9 mouse cellular contexts compared by ENCODE assay signal in the genomic region with DNA sequence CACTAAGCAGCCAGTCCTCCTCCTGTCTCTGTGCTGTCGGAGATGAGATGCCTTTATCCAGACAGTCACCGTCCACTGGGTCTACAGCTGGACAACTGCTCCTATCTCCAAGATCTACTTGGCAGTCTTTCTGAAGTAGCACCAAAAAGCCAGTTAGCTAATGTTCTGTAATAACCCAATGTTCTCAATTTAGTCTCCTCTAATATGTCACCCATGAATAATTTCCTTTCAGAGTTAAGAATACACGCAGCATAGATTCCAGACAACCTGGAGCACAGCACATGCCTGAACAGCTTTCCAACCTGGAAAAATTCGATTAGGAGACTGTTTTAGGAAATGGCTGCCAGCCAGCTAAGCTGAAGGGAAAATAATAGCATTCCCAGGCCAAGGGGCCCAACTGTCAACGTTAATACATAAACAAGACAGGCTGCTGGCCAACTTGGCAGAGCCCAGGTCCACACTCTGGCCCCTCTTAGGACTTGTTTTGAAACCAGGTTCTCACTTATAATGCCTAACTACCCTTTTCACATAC. TPM values are rescaled to one million over a fixed set of nuclear protein-coding genes. Genes with fewer than 3 reads are reported as not detected.
DNase-seq lines count a peak whose midpoint lies in the region; ATAC-seq and TF ChIP-seq lines count a peak whose summit lies in the region.
"Had no signal": no experiment of that assay in that cellular context is flagged by ENCODE, and none has a peak within 500 bp of the region (broad histone marks: within the 10 kb centered on the region; RNA-seq: fewer than 3 reads in every experiment).

No protein-coding gene starts in this region.

- H3K9me3 ChIP-seq in forebrain, embryonic 14.5 days (replicated peaks; ENCODE audit: control insufficient read depth, low read length): no peaks in the 10 kb centered on the region
- no peaks in the 10 kb centered on the region for H3K9me3 ChIP-seq in lung, embryonic 14.5 days (ENCODE audit: low read depth, low read length)
- H3K9me3 ChIP-seq: midbrain, embryonic 12.5 days had no signal

- H3K27me3 ChIP-seq in forebrain, embryonic 14.5 days (replicated peaks; ENCODE audit: control insufficient read depth, insufficient read depth, low read length): no peaks in the 10 kb centered on the region
- H3K27me3 ChIP-seq in lung, embryonic 14.5 days (ENCODE audit: insufficient read depth, low read length): no peaks in the 10 kb centered on the region
- H3K27me3 ChIP-seq: midbrain, embryonic 12.5 days had no signal

- 19% methylated on average over 5 of the region's 5 CpGs for WGBS in forebrain, embryonic 14.5 days
- 26% methylated on average over 5 of the region's 5 CpGs for WGBS in lung, embryonic 14.5 days

- DNase-seq in left cerebral cortex, postnatal 4 days: peak; percentile 86
- DNase-seq in left cerebral cortex, postnatal 10 days (ENCODE audit: extremely low spot score in 1 of 2, low spot score in 2 of 2): no peak
- peak; percentile 77 for DNase-seq in forebrain, embryonic 14.5 days (ENCODE audit: low spot score)
- peak; percentile 72 for DNase-seq in heart, postnatal 4 days
- peak; percentile 78 for DNase-seq in lung, embryonic 14.5 days
- no peak for DNase-seq in left cerebral cortex, postnatal 14 days (ENCODE audit: low spot score in 2 of 2)
- DNase-seq in right cerebral cortex, adult 2 months (ENCODE audit: low spot score in 2 of 2): no peak
- DNase-seq in spleen, postnatal 10 days (ENCODE audit: low spot score in 2 of 2): no peak

- H3K4me3 ChIP-seq in forebrain, embryonic 14.5 days (ENCODE audit: low read depth, low read length): no peak overlapping the region
- H3K4me3 ChIP-seq in lung, embryonic 14.5 days (ENCODE audit: low read depth, low read length): no peak overlapping the region
- H3K4me3 ChIP-seq: midbrain, embryonic 12.5 days had no signal

- no peak overlapping the region for H3K9ac ChIP-seq in forebrain, embryonic 14.5 days (ENCODE audit: low read length)
- no peak overlapping the region for H3K9ac ChIP-seq in lung, embryonic 14.5 days
- H3K9ac ChIP-seq: midbrain, embryonic 12.5 days had no signal

- no peak overlapping the region for H3K27ac ChIP-seq in forebrain, embryonic 14.5 days (ENCODE audit: low read depth, low read length)
- peak overlapping the region; percentile 59 for H3K27ac ChIP-seq in lung, embryonic 14.5 days (ENCODE audit: low read depth)
- H3K27ac ChIP-seq: midbrain, embryonic 12.5 days had no signal

- peaks cover 14% of the 10 kb centered on the region for H3K4me1 ChIP-seq in forebrain, embryonic 14.5 days (ENCODE audit: control insufficient read depth, insufficient read depth, low read length)
- peaks cover 18% of the 10 kb centered on the region for H3K4me1 ChIP-seq in lung, embryonic 14.5 days (ENCODE audit: insufficient read depth)

- no peak for TF ChIP-seq CTCF in lung, embryonic 14.5 days (IDR thresholded peaks at IDR 0.05; ENCODE audit: low read depth)

- intact Hi-C loops in left cerebral cortex, postnatal 4 days (cut with DNase I): no loop called here
- intact Hi-C loops in left cerebral cortex, postnatal 10 days (cut with DNase I): no loop called here
- intact Hi-C loops in left cerebral cortex, postnatal 14 days (cut with DNase I): no loop called here

- peak; percentile 61; the same call in 1 of the 2 replicates for ATAC-seq in forebrain, embryonic 14.5 days
- peak; percentile 78; the same call in 1 of the 2 replicates for ATAC-seq in lung, embryonic 14.5 days (ENCODE audit: insufficient read depth)

- H3K36me3 ChIP-seq in forebrain, embryonic 14.5 days (ENCODE audit: control insufficient read depth, insufficient read depth, low read length): no peaks in the 10 kb centered on the region
- no peaks in the 10 kb centered on the region for H3K36me3 ChIP-seq in lung, embryonic 14.5 days (ENCODE audit: insufficient read depth)
- H3K36me3 ChIP-seq: midbrain, embryonic 12.5 days had no signal

- H3K4me2 ChIP-seq in forebrain, embryonic 14.5 days (ENCODE audit: low read length): no peak overlapping the region
- peak overlapping the region; percentile 5; the same call in 1 of the 2 replicates for H3K4me2 ChIP-seq in lung, embryonic 14.5 days
- H3K4me2 ChIP-seq: midbrain, embryonic 12.5 days had no signal

RNA-seq across cellular contexts. Expression of gene Mgat4a, which starts 28.6 kb away (rescaled TPM):
- total RNA-seq in left cerebral cortex, postnatal 4 days (2021): 10 to 100 TPM; 27.0 to 29.0 TPM
- total RNA-seq in left cerebral cortex, postnatal 10 days (2021): 10 to 100 TPM; 28.9 to 29.6 TPM
- polyA plus RNA-seq in forebrain, embryonic 14.5 days (2014; fragmentation: Nextera tagmentation; extraction: Ambion mirVana): 7.0 and 7.8 TPM in 2 replicates
- 10 to 100 TPM; 15.1 to 15.5 TPM for total RNA-seq in heart, postnatal 4 days (2021)
- 4.8 and 6.0 TPM in 2 replicates for polyA plus RNA-seq in lung, embryonic 14.5 days (2014; fragmentation: Nextera tagmentation; extraction: Ambion mirVana)
- total RNA-seq in left cerebral cortex, postnatal 14 days (2021): 10 to 100 TPM; 24.9 to 30.3 TPM

Comparison
In these comparisons a context has a peak if more than half of its experiments do, and no peak if none do; other contexts are left out.
1. DNase-seq: peak in left cerebral cortex, postnatal 4 days (single experiment), forebrain, embryonic 14.5 days (single experiment), heart, postnatal 4 days (single experiment) and lung, embryonic 14.5 days (single experiment); none in left cerebral cortex, postnatal 10 days (0 of 2), left cerebral cortex, postnatal 14 days (0 of 2), right cerebral cortex, adult 2 months (0 of 2) and spleen, postnatal 10 days (0 of 2).